Mouse (Mus musculus) cortical plate, adult 2 months (tissue): ENCODE results near the gene Ndufb3.

Experiments used
- CTCF ChIP-seq: fragments of 200-500 bp; IDR thresholded peaks from 2 replicates; pipeline ENCODE4 v1.5.1; 2011; ENCODE audit warnings: mild to moderate bottlenecking, control low read depth, low read length; ENCODE audit not compliant: insufficient read depth; ENCODE audit errors: extremely low read depth
- POLR2A ChIP-seq: fragments of 200-500 bp; IDR thresholded peaks from 2 replicates; pipeline ENCODE4 v1.6.1; 2011; ENCODE audit warnings: mild to moderate bottlenecking, low read length, control low read depth; ENCODE audit not compliant: insufficient read depth; ENCODE audit errors: extremely low read depth

DNA sequence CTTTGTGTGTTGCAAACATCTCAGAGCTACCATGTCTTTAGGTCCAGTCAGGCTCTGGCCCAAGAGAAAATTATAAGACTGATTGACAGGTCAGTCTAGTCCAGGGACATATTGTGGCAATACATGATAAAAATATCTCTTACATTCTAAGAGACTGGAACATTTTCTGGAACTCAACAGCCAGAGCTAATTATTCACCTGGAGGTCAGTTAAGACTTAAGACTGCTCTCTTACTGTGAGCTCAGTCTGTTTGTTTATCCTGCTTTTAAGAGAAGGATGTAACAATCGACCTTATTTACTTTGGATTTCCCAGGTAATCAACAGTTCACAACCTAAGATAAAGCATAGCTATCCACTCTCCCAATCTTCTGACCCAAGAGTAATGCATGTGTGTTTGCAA, 24.4 kb downstream of the Ndufb3 start:
- TF ChIP-seq CTCF (no peak), POLR2A (no peak)
